Mouse (Mus musculus) ovary, postnatal 36 days (tissue): ENCODE results near the gene Lrrc8c.

Source experiments
- DNase-seq: peaks from one replicate; pipeline ENCODE4 v3.0.0; 2022; ENCODE audit warnings: low spot score, mixed read lengths

The Lrrc8c gene

DNA sequence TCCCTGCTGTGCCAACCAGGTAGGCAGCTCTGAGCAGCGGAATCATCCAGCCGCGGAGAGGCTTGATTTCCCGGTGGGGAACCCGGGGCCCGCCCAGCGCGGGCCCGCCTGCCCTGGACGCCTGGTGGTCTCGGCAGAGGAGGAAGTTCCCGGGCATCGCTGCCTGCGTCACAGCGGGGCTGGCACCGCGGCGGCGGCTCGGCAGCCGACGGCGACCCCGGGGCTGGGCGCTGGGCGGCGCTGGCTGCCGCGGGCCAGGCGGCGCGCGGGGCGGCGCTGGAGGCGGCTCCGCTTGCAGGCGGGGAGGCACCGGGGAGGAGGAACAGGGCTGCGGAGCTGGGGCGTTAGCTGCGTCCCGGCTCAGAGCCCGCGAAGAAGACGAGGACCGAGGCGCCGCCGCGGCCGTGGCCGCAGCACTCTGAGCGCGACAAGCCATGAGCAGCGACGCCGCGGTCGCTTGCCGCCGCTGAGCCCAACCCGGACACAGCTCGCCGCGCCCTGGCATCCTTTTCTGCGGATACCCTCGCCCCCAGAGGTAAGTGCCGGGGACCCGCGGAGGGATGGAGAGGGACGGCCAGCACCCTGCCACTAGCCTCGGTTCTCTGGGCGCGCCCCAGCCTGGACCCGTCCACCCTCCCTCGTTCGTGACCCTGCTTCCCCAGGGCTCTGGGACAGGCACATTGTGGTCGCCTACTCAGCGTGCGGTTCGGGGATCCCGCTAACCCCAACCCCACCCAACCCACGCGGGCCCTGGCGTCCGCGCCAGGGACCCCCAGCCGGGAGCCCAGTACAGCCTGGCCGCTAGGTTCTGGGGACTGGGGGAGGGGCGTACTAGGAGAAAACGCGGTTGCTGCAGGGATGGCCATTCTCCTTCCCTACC is at the start of gene Lrrc8c:
Gene Lrrc8c (plus strand): TSS at position 293 of the 880 bp plus-strand sequence.
- peak; percentile 91 for DNase-seq

DNA sequence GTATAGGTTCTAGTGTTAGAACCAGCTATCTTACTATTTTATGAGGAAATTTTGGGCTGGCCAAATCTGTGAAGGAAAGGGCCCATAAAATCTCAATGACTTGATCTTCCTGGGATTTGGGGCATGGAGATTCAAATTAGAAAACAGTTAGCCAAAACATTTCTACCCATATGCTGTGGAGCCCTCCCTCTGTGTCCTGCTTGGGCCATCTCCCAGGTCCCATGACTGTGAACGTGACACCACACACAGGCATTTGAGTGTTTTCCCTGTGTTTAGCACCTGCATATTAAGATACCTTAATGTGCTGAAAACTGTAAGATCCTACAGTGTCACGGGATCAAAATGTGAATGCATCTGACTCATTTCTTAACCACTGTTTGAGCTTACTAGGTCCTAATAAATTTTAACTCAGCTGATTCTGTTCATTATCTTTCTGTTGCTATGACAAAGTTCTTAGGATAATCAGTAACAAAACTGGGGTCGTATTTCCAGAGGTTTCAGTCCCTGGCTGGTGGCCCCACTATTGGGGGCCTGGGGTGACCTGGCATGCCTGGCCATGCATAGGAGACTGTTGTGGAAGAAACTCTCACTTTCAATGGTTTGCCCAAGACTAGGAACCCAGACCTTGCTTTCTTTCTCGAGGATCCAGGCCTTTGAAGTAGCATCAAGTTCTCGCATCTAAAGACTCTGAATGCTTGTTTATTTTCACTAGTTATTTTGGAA is 46.0 kb upstream of the Lrrc8c start:
- DNase-seq, result no peak

DNA sequence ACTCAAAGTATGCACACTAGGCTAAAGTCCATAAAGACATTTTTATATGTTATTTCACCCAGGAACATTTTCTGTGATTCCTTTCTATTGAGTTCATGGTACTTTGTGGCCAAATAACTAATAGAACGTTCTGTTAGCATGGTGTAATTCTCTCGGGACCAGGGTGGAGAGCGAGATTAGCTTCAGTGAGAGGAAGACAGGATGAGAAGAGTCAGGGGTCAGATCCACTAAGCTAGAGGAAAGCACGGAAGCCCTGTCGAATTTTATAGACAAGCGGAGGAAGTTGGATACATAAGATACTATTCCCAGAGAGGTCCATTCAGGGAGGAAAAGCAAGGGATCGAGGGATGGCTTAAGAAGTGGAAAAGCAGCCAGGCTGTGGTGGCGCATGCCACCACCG is 41.7 kb upstream of the Lrrc8c start:
- no peak for DNase-seq

- no peak for DNase-seq
Measured at GRCm38 (mm10) chr5:105479673-105480072, 39.5 kb upstream of the Lrrc8c start.

- no peak for DNase-seq
Measured at GRCm38 (mm10) chr5:105480561-105480960, 38.6 kb upstream of the Lrrc8c start.

DNA sequence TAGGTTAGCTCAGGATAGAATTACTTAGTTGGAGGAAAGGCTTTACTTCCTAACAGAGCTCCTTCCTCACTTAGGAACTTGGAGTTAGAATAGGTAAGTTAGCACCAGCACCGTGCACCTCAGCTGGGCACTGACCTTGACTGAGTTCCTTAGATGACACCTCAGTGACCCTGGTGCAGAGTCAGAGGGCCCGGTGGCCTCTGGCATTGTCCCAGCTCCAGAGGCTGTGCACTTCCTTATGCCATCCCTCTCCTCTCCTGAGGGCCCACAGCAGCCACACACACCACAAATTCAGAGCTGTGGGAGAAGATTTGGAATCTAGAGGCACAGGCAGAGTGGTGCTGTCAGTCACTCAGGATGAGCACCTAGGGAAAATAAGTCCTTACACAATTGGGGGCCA is 35.6 kb upstream of the Lrrc8c start:
- DNase-seq, result no peak

DNA sequence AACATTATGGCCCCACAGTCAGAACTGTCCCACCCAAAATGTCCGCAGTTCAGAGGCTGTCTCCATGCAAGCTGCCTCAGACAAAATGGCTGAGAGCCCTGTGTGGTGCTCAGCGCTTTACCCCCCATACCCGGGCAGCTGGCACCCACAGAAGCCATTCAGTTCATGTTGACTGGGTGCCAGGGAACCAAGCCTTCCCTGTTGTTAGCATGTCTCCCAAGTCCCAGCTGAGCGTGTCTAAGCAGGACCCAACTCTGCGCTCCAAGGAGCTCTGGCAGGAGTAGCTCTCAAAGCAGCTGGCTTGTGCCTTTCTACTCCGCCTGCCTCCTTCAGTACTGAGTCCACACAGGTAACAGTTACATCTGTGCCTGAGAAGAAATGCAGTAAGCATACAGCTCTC is 34.9 kb upstream of the Lrrc8c start:
- DNase-seq, result no peak

- no peak for DNase-seq
Measured at GRCm38 (mm10) chr5:105484891-105485290, 34.3 kb upstream of the Lrrc8c start.

GRCm38 (mm10) chr5:105490211-105490610 is 29.0 kb upstream of the Lrrc8c start:
- no peak for DNase-seq

GRCm38 (mm10) chr5:105491389-105491788 is 27.8 kb upstream of the Lrrc8c start:
- no peak for DNase-seq

DNA sequence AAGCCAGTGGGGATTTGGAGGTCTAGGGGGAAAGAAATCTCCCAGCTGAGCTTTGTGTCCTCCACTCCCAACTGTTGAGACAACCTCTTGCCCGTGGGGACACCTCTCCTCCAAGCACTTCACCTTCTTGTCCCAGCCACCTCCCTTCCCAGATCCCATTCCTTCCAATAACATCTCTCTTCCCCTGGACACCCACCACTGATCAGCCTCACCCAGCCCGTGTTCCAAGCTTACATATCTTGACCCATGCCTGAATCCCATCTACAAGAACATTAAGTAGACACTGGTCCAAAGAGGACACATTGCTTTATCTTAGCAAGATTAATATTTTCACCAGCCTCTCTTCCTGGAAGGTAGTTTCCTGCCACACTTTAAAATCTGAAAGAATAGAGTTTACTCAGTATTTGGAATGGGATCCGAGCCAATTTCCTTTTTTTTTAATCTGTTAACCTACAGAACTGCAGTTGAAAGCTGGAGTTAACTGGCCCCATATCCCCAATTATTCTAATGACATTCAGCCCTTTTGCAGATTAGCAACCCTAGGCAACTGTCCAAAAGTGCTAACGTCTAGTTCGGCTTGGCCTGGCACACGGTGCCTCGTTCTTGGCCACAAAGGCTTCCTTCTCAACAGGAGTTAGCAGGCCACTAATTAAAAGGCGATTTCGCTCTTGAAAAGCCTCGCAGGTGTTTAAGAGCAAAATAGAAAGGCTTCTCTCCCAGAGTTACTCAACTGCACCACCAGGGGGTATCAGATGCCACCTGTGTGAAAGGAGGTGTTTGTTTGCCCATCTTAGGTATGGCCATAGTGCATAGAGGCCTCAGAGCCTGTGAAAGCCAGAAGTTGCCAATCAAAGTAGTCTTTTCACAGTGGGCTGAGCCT is 26.6 kb upstream of the Lrrc8c start:
- DNase-seq, result no peak

- no peak for DNase-seq
Measured at GRCm38 (mm10) chr5:105493377-105493776, 25.8 kb upstream of the Lrrc8c start.

DNA sequence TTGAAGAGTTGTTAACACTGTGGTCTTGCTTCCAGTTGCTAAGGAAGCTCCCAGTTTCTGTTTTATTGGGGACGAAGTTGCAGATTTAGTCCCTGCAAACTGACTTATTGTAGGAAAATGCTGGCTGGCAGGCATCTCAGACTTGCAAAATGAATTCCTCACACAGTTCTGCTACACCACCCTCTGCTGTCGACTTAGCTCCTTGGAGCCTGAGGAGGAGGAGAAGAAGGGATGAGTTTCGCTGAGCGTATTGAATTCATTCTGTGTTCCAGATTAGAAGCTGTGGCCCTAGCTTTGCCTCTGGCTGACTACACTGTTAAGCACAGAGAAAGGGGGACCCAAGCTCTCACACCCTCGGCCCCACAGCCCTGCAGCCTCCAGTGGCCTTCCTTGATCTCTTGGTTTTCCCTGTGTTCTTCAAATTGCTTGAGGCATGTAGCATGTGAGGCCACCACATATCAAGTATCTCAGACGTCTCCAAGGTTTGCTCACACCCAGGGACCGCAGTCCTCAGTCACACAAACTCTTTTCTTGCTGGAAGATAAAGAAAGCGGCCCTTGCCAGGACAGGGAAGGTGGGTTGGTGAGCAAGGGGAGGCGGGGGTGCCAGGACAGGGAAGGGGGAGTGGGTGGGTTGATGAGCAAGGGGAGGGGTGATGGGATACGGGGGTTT is 24.8 kb upstream of the Lrrc8c start:
- no peak for DNase-seq

- peak; percentile 73 for DNase-seq
Measured at GRCm38 (mm10) chr5:105494918-105495901, 24.0 kb upstream of the Lrrc8c start.

GRCm38 (mm10) chr5:105496133-105496532 is 23.1 kb upstream of the Lrrc8c start:
- no peak for DNase-seq

DNA sequence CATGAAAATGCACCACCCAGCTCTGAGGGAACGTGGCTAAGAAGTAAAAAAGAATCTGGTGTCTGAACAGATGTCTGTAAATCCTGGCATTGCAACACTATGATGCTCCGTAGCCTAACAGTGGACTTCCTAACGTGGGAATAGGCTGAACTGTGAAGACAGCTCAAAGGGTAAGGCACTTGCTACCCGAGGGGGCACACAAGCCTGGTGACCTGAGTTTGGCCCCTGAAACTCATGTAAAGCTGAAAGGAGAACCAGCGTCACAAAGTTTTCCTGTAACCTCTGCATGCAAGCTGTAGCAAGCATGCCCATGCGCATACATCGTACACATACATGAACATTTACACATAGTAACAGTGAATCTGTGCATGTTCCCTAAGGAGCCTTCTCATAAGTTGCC is 22.6 kb upstream of the Lrrc8c start:
- DNase-seq, result no peak

- no peak for DNase-seq
Measured at GRCm38 (mm10) chr5:105498429-105499000, 20.7 kb upstream of the Lrrc8c start.

- DNase-seq, result no peak
Measured at GRCm38 (mm10) chr5:105499396-105499795, 19.8 kb upstream of the Lrrc8c start.

DNA sequence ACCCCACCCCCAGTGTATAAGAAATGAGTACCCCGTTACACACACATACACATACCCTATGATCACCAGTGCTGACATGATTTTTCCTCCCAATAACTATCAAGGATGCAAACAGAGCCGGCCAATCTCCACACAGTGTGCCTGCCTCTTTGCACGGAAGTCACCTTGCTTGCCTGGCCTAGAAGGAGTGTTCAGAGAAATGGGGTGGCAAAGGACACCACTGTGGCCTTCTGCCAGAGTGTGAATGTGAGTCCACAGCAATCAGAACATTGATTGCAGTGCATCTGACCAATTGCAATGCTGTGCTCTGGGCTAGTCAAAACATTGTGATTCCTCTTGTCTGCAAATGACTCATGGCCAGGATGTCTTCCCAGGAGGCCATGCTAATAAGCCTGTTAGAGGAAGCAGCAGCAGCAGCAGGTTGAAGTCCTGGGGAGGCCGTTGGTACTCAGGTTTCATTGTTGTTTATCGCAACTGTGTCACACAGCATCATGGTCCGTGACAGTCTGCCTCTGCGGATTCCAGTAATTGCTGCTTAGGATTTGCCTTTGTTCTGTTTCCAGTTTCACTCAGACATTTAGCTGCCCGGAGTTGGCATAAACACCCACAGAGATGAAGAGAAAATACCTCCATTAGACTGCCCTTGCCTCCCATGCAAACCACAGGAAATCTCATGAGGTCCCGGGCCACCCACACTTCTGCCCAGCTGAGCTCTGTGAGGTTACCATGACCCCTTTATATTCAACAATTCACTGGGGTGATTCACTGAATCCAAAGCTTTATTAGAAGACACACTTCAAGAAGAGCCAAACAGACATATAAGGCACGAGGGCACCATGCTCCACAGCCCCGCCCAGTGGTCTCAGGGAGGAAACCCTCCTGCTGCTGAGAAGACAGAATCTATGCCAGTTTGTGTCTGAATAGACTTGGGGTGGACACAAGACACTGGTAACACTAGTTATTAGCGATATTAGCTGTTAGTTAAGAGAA is 18.8 kb upstream of the Lrrc8c start:
- DNase-seq, result peak; percentile 59
